Mouse (Mus musculus) hindbrain, embryonic 12.5 days (tissue): ENCODE measurements around the gene Adgra1. TPM values are rescaled to one million over a fixed set of nuclear protein-coding genes. Genes with fewer than 3 reads are reported as not detected.

ENCODE experiments used
- ATAC-seq: fragments of 200-750 bp; cut with Nextera tagmentation; 2 replicates; pipeline ENCODE4 v1.8.0; 2017; ENCODE audit warnings: moderate TSS enrichment; ENCODE audit not compliant: low FRiP score
- H3K27ac ChIP-seq: fragments of 300-500 bp; sonication (generic); 2 replicates; pipeline ENCODE4 v1.5.1; 2016; ENCODE audit warnings: mild to moderate bottlenecking
- H3K27me3 ChIP-seq: fragments of 300-500 bp; sonication (generic); 2 replicates; pipeline ENCODE4 v1.6.1; 2016; ENCODE audit warnings: mild to moderate bottlenecking
- H3K36me3 ChIP-seq: fragments of 300-500 bp; sonication (generic); 2 replicates; pipeline ENCODE4 v1.6.1; 2016; ENCODE audit warnings: mild to moderate bottlenecking
- H3K4me1 ChIP-seq: fragments of 300-500 bp; sonication (generic); 2 replicates; pipeline ENCODE4 v1.6.1; 2016
- H3K4me2 ChIP-seq: fragments of 300-500 bp; sonication (generic); replicated peaks from 2 replicates; pipeline ENCODE4 v1.6.1; 2016; ENCODE audit warnings: mild to moderate bottlenecking
- H3K4me3 ChIP-seq: fragments of 300-500 bp; sonication (generic); 2 replicates; pipeline ENCODE4 v1.5.1; 2016; ENCODE audit warnings: mild to moderate bottlenecking
- H3K9ac ChIP-seq: fragments of 300-500 bp; sonication (generic); 2 replicates; pipeline ENCODE4 v1.6.1; 2016; ENCODE audit warnings: mild to moderate bottlenecking, moderate library complexity
- H3K9me3 ChIP-seq: fragments of 300-500 bp; sonication (generic); replicated peaks from 2 replicates; pipeline ENCODE4 v1.6.1; 2016; ENCODE audit warnings: mild to moderate bottlenecking
- WGBS: fragments of 180-500 bp; shearing (Covaris S2); methylation state at CpG from one replicate; pipeline ENCODE4 v1.1.7; 2016; 5-methylcytosine and 5-hydroxymethylcytosine counted together
- polyA plus RNA-seq: library from polyadenylated mRNA; unstranded; fragments of >200 nt; fragmentation: Nextera tagmentation; extraction: Ambion mirVana; gene quantifications from 2 replicates; pipeline ENCODE4 v1.2.1, GENCODE M21; 2016

Gene Adgra1
- polyA plus RNA-seq, 1 experiment from 2014 or later: 21.4 TPM

DNA sequence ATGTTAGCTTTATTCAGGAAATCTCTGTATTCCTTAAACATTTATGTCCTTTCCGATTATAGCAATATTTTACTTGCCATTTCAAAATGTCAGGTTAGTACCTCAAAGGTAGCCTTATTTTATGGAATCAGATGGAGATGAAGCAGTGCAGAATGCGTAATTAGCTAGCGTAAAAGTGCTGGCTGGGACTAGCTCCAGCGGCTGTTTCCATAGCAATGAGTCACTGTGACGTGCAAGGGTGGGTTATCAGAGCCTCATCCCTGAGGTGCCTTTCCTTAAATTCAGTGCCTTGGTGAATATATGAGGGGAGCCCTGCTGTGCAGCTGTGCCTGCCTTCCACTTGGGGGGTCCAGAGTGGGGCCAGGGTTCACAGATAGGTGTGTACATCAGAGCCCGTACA, 17.1 kb downstream of the Adgra1 start:
- Histone ChIP-seq H3K9me3 (no peaks in the 10 kb centered on the region), H3K27me3 (no peaks in the 10 kb centered on the region), H3K36me3 (peaks cover 7% of the 10 kb centered on the region; the same call in 1 of the 2 replicates), H3K9ac (no peak overlapping the region), H3K27ac (peak overlapping the region; percentile 3), H3K4me3 (no peak overlapping the region), H3K4me1 (peaks cover 29% of the 10 kb centered on the region), H3K4me2 (no peak overlapping the region)
- WGBS: 53% methylated on average over 6 of the region's 6 CpGs
- ATAC-seq: peak; percentile 49; the same call in 1 of the 2 replicates

- WGBS: 80% methylated on average over 11 of the region's 11 CpGs
- Histone ChIP-seq H3K27me3 (no peaks in the 10 kb centered on the region), H3K4me1 (peaks cover 13% of the 10 kb centered on the region), H3K36me3 (peaks cover 7% of the 10 kb centered on the region; the same call in 1 of the 2 replicates), H3K4me2 (no peak overlapping the region), H3K4me3 (no peak overlapping the region), H3K9ac (no peak overlapping the region), H3K27ac (no peak overlapping the region), H3K9me3 (no peaks in the 10 kb centered on the region)
- no peak for ATAC-seq
Measured at GRCm38 (mm10) chr7:139855261-139855660, 21.3 kb downstream of the Adgra1 start.

DNA sequence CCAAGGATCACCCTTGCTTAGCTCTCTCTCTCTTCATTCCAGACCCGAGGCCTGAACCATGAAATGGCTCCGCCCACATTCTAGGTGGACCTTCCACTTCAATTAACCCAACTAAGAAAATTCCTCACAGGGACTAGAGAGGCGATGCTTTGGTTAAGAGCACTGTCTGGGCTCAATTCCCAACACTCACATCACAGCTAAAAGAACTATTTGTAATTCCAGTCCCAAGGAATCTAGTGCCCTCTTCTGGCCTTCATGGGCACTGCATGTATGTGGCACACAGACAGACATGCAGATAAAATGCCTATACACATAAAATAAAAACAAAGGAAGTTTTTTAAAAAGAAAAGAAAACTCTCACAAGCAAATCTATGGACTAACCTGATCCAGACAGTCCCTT, 27.4 kb downstream of the Adgra1 start:
- H3K4me3 ChIP-seq: no peak overlapping the region
- H3K27me3 ChIP-seq: no peaks in the 10 kb centered on the region
- 0 out of 2 replicates have a peak, but pooled peaks have one; percentile 35 for ATAC-seq
- H3K27ac ChIP-seq: no peak overlapping the region
- H3K4me1 ChIP-seq: no peaks in the 10 kb centered on the region
- no peak overlapping the region for H3K4me2 ChIP-seq
- H3K9me3 ChIP-seq: no peaks in the 10 kb centered on the region
- no peaks in the 10 kb centered on the region for H3K36me3 ChIP-seq
- H3K9ac ChIP-seq: no peak overlapping the region
- WGBS: 30% methylated on average over 3 of the region's 3 CpGs

DNA sequence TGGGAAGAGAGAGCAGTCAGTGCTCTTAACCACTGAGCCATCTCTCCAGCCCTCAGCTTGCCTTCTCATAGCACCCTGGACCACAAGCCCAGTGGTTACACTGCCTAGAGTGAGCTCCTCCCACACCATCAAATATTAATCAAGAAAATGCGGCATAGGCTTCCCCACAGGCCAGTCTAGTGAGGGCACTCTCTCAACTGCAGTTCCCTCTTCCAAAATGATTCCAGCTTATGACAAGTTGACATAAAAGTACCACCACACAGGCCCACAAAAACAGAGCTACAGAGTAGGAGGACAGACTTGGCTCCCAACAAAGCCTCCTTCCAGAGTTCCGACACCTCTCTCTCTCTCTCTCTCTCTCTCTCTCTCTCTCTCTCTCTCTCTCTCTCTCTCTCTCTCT, 29.1 kb downstream of the Adgra1 start:
- H3K27me3 ChIP-seq: no peaks in the 10 kb centered on the region
- no peak overlapping the region for H3K4me2 ChIP-seq
- no peaks in the 10 kb centered on the region for H3K36me3 ChIP-seq
- H3K9me3 ChIP-seq: no peaks in the 10 kb centered on the region
- WGBS: 90% methylated on average over 2 of the region's 2 CpGs
- ATAC-seq: no peak
- H3K4me3 ChIP-seq: no peak overlapping the region
- H3K4me1 ChIP-seq: no peaks in the 10 kb centered on the region
- H3K9ac ChIP-seq: no peak overlapping the region
- no peak overlapping the region for H3K27ac ChIP-seq

DNA sequence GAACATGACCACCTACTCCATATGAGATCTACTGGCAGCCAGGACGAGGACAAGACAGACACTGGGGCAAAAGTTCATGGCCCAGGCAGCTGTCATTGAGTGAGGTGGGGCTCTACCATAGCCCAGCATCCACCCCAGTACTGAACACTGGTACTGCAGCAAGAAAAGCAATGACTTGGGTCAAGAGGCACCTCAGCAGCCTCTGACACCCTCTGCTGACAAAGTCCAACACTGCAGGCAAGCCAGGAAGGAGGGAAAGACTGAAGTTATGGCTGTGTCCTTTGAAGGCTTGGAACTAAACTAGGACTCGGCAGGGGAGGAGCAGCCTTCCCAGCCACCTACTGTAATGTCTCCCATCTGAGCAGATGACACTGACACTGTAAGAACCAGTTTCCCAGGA, 30.3 kb downstream of the Adgra1 start:
- 61% methylated on average over 2 of the region's 2 CpGs for WGBS
- Histone ChIP-seq H3K27ac (no peak overlapping the region), H3K4me3 (no peak overlapping the region), H3K4me2 (no peak overlapping the region), H3K9ac (no peak overlapping the region), H3K4me1 (no peaks in the 10 kb centered on the region), H3K36me3 (no peaks in the 10 kb centered on the region), H3K27me3 (no peaks in the 10 kb centered on the region), H3K9me3 (no peaks in the 10 kb centered on the region)
- no peak for ATAC-seq

- Histone ChIP-seq H3K4me3 (no peak overlapping the region), H3K4me2 (no peak overlapping the region), H3K4me1 (no peaks in the 10 kb centered on the region), H3K27ac (no peak overlapping the region), H3K36me3 (no peaks in the 10 kb centered on the region), H3K27me3 (no peaks in the 10 kb centered on the region), H3K9me3 (no peaks in the 10 kb centered on the region), H3K9ac (no peak overlapping the region)
- 91% methylated on average over 1 of the region's 1 CpGs for WGBS
- ATAC-seq: no peak
Measured at GRCm38 (mm10) chr7:139864871-139865270, 30.9 kb downstream of the Adgra1 start.

DNA sequence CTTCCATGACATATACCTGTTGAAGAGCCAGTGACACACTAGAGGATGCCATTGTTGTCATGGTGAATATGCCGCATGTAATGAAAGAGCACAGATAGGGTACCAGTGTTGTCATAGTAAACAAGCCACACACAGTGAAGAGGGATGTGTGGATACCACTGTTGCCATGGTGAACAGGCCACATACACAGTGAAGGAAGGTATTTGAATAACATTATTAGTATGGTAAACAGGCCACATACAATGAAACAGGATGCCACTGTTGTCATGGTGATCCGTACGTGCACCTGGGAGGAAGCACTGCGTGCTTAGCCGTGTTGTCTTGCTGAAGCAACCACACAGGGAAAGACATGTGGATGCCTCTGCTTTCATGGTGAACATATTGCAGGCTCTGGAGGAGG, 37.0 kb downstream of the Adgra1 start:
- Histone ChIP-seq H3K27me3 (no peaks in the 10 kb centered on the region), H3K4me3 (no peak overlapping the region), H3K9ac (no peak overlapping the region), H3K4me1 (no peaks in the 10 kb centered on the region), H3K36me3 (0 out of 2 replicates have a peak, but pooled peaks cover 10% of the 10 kb centered on the region), H3K4me2 (no peak overlapping the region), H3K9me3 (no peaks in the 10 kb centered on the region), H3K27ac (no peak overlapping the region)
- ATAC-seq: no peak
- WGBS: 76% methylated on average over 5 of the region's 5 CpGs

DNA sequence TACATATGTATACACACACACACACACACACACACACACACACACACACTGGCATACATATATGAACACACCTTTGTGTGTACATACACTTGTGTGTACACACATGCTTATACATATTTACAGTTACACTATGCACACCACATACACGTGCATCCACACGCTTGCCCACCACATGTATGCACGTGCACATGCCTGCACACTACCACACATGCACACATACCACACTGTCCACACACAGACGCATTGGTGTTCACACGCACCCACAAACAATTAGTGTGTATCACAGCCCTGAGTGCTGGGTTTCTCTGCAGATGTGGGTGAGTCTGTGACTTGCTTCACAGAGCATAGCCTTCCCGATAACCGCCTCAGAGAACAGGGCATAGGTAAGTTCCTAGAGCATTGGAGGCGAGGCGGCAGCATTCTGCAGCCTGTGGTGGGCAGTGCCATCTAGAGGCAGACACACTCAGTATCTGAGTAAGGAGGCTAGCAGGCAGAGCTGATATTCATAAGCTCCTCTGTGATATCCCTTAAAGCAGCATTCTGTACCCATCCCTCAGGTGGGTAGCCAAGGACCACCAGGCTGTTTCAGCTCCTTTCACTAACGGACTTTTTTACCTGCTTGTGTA, 43.3 kb downstream of the Adgra1 start:
- H3K36me3 ChIP-seq: 0 out of 2 replicates have a peak, but pooled peaks cover 10% of the 10 kb centered on the region
- H3K27me3 ChIP-seq: no peaks in the 10 kb centered on the region
- 75% methylated on average over 10 of the region's 10 CpGs for WGBS
- no peak overlapping the region for H3K4me3 ChIP-seq
- H3K4me2 ChIP-seq: no peak overlapping the region
- H3K4me1 ChIP-seq: no peaks in the 10 kb centered on the region
- no peak overlapping the region for H3K27ac ChIP-seq
- H3K9me3 ChIP-seq: no peaks in the 10 kb centered on the region
- peak; percentile 48 for ATAC-seq
- no peak overlapping the region for H3K9ac ChIP-seq

GRCm38 (mm10) chr7:139878122-139878521, 44.1 kb downstream of the Adgra1 start:
- WGBS: 83% methylated on average over 5 of the region's 5 CpGs
- Histone ChIP-seq H3K4me1 (no peaks in the 10 kb centered on the region), H3K27ac (no peak overlapping the region), H3K4me2 (no peak overlapping the region), H3K9ac (no peak overlapping the region), H3K36me3 (0 out of 2 replicates have a peak, but pooled peaks cover 10% of the 10 kb centered on the region), H3K27me3 (no peaks in the 10 kb centered on the region), H3K9me3 (no peaks in the 10 kb centered on the region), H3K4me3 (no peak overlapping the region)
- no peak for ATAC-seq

- ATAC-seq: no peak
- no peak overlapping the region for H3K27ac ChIP-seq
- WGBS: 72% methylated on average over 6 of the region's 6 CpGs
Measured at GRCm38 (mm10) chr7:139878621-139879020, 44.6 kb downstream of the Adgra1 start.

GRCm38 (mm10) chr7:139883545-139883944, 49.6 kb downstream of the Adgra1 start:
- 83% methylated on average over 4 of the region's 4 CpGs for WGBS

More at GRCm38 (mm10) chr7:139878621-139879020, 44.6 kb downstream of the Adgra1 start:
- no peaks in the 10 kb centered on the region for H3K9me3 ChIP-seq
- no peak overlapping the region for H3K4me3 ChIP-seq
- no peaks in the 10 kb centered on the region for H3K4me1 ChIP-seq
- 0 out of 2 replicates have a peak, but pooled peaks cover 10% of the 10 kb centered on the region for H3K36me3 ChIP-seq
- no peaks in the 10 kb centered on the region for H3K27me3 ChIP-seq
- H3K9ac ChIP-seq: no peak overlapping the region
- no peak overlapping the region for H3K4me2 ChIP-seq

DNA sequence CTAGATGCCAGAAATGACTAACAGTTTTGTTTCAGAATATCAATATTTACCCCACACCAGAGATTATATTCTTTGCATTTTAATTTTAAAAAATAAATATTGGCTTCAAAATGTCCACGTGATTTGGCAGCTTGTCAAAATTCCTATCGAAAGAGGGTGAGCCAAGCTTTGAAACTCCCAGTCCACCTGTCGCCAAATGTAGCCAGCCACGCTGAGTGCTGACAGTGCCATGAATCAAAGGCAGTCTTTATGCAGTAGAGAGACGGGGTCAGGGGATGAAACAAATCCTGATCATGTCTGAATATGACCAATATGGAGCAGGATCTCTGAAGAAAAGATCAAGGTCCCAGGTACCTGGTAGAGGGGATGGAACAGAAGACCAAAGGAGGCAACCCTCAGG, 57.8 kb downstream of the Adgra1 start:
- Histone ChIP-seq H3K27me3 (peaks cover 42% of the 10 kb centered on the region), H3K9me3 (no peaks in the 10 kb centered on the region), H3K36me3 (no peaks in the 10 kb centered on the region), H3K4me1 (peaks cover 13% of the 10 kb centered on the region), H3K27ac (no peak overlapping the region), H3K4me2 (no peak overlapping the region), H3K9ac (no peak overlapping the region), H3K4me3 (no peak overlapping the region)
- 79% methylated on average over 5 of the region's 5 CpGs for WGBS
- ATAC-seq: no peak

More at GRCm38 (mm10) chr7:139883545-139883944, 49.6 kb downstream of the Adgra1 start:
- Histone ChIP-seq H3K4me1 (no peaks in the 10 kb centered on the region), H3K27ac (no peak overlapping the region), H3K4me2 (no peak overlapping the region), H3K9me3 (no peaks in the 10 kb centered on the region), H3K9ac (no peak overlapping the region), H3K36me3 (no peaks in the 10 kb centered on the region), H3K27me3 (no peaks in the 10 kb centered on the region), H3K4me3 (no peak overlapping the region)
- ATAC-seq: no peak
